Mouse (Mus musculus) central nervous system, embryonic 18 days (tissue): Measurements from ENCODE around the gene Lenep. TPM values are rescaled to one million over a fixed set of nuclear protein-coding genes. Genes with fewer than 3 reads are reported as not detected.

ENCODE experiments used
- polyA plus RNA-seq: library from polyadenylated mRNA; depleted of rRNA; stranded (reverse); fragments of >200 nt; gene quantifications from 2 replicates; pipeline ENCODE4 v1.2.3, GENCODE M21; 2012; rRNA removed

Lenep gene
- polyA plus RNA-seq = 3.1 and 3.7 TPM in 2 replicates

GRCm38 (mm10) chr3:89402693-89403092 is at the start of gene Lenep:
Gene Lenep (minus strand): TSS chr3:89402793.

GRCm38 (mm10) chr3:89436176-89437113 is 33.9 kb upstream of the Lenep start, which contains the start of gene Pbxip1:
Gene Pbxip1 (plus strand): TSS chr3:89436706.

GRCm38 (mm10) chr3:89430171-89431159 is 27.9 kb upstream of the Lenep start, which contains the start of gene Pygo2:
Gene Pygo2 (plus strand): TSS chr3:89430214.

DNA sequence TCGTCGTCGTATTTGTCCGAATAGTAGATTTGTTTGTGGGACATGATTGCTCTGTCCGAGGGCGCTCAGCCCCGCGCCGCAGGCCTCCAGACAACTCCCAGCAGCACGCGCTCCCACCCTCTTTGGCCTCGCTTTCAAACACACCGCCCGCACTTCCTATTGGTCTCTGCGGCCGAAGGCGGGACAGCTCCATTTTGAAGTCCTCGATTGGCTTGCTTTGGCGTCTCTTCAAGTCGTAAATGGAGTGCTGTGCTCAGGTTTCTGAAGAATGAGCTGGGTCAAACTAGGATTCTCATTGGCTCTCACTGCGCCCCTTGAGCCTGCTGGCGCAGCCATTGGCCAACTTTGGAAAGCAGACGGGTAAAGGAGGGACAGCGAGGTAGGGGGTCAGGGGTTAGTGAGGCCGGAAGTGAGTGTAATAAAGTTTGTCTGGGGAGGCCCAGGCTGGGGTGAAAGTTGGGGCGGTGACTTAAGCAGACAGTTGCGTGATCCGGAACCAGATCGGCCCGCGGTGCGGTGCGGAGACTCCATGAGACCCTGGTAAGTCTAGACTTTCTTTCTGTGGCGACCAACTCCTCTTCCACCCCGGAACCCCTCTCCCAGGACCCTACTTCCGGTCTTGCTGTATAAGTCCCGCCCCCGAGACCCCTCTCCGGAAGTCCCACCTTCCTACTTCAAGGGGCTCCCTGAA is 15.7 kb upstream of the Lenep start, which contains the start of the genes Cks1b and Shc1:
Gene Cks1b (minus strand): TSS at position 214 of the 691 bp plus-strand sequence.
Gene Shc1 (plus strand): TSS at position 274 of the 691 bp plus-strand sequence.

DNA sequence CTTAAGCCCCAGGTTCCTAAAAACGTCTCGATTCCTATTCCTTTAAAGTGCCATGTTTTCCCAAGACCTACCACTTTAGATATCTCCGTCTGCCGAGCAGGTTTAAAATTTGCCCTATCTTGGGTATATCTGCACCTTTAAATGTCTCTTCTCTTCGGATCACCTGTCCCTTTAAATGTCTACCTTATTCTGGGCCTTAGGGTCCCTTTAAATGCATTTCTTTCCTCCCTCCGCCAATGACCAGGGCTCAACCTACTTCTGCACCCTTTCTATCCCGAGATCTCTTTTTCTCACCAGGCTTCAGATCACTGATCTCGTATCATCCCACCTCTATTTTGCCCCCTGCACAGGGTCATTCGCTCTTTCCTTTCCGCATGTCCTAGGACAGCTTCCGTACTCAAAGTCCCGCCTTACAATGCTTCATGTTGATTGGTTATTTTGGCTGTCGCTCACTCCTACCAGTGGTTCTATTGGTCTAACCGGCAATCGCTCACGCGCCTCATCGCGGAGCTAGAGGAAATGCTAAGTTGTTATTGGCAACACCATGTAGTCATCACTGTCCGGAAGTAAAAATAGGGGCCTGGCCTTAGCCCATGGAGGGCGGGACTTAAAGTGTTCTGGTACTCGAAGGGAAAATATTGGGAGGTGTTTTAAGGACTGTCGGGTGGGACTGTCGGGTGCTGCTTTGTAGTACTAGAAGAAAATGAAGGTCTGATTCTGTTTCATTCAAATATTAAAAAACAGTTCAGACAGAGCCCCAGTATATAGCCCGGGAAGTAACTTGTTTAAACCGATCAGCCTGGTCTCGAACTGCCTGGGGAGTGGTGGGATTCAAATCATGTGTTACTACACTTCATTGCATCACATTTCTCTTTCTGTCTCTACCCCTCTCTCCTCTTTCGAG is 9.1 kb upstream of the Lenep start, which contains the start of gene Flad1:
Gene Flad1 (minus strand): TSS at position 381 of the 904 bp plus-strand sequence.

GRCm38 (mm10) chr3:89394006-89394893 is 8.3 kb downstream of the Lenep start, which contains the start of gene Zbtb7b:
Gene Zbtb7b (minus strand): TSS chr3:89394776.

GRCm38 (mm10) chr3:89365153-89365485 is 37.5 kb downstream of the Lenep start, which contains the start of gene Dcst1:
Gene Dcst1 (minus strand): TSS chr3:89365253.

GRCm38 (mm10) chr3:89361675-89362074 is 40.9 kb downstream of the Lenep start, which contains the start of gene Dcst2:
Gene Dcst2 (plus strand): TSS chr3:89361975.

Other genes starting within 250 kb of the Lenep start
- gene Hcn3, start 242.6 kb downstream of the Lenep start, polyA plus RNA-seq = 66.1 and 76.8 TPM in 2 replicates
- 79.8 and 84.1 TPM in 2 replicates for gene Clk2, start 238.0 kb downstream of the Lenep start, polyA plus RNA-seq
- gene Scamp3, start 225.3 kb downstream of the Lenep start, polyA plus RNA-seq = 116 and 120 TPM in 2 replicates
- gene Fam189b, start 219.7 kb downstream of the Lenep start, polyA plus RNA-seq = 67.2 and 68.9 TPM in 2 replicates
- 49.4 and 52.2 TPM in 2 replicates for gene Gba, start 199.9 kb downstream of the Lenep start, polyA plus RNA-seq
- gene Thbs3, start 187.6 kb downstream of the Lenep start, polyA plus RNA-seq = 223 and 225 TPM in 2 replicates
- gene Mtx1, start 175.7 kb downstream of the Lenep start, polyA plus RNA-seq = 145 and 148 TPM in 2 replicates
- 4.5 and 5.8 TPM in 2 replicates for gene Muc1, start 173.7 kb downstream of the Lenep start, polyA plus RNA-seq
- 101 TPM in 2 replicates for gene Krtcap2, start 156.8 kb downstream of the Lenep start, polyA plus RNA-seq
- 113 and 137 TPM in 2 replicates for gene Trim46, start 156.5 kb downstream of the Lenep start, polyA plus RNA-seq
- 140 and 171 TPM in 2 replicates for gene Dpm3, start 143.4 kb downstream of the Lenep start, polyA plus RNA-seq
- gene Slc50a1, start 132.2 kb downstream of the Lenep start, polyA plus RNA-seq = 53.7 and 53.8 TPM in 2 replicates
- gene Efna1, start 121.7 kb downstream of the Lenep start, polyA plus RNA-seq = 7.8 and 8.6 TPM in 2 replicates
- 94.2 and 96.9 TPM in 2 replicates for gene Efna3, start 79.8 kb downstream of the Lenep start, polyA plus RNA-seq
- 12.3 and 13.4 TPM in 2 replicates for gene Efna4, start 64.8 kb downstream of the Lenep start, polyA plus RNA-seq
- 103 and 104 TPM in 2 replicates for gene Adam15, start 52.8 kb downstream of the Lenep start, polyA plus RNA-seq
- 0.28 and 0.30 TPM in 2 replicates for gene Dcst2, start 40.8 kb downstream of the Lenep start, polyA plus RNA-seq
- gene Dcst1, start 37.5 kb downstream of the Lenep start, polyA plus RNA-seq = 0.07 and 0.17 TPM in 2 replicates
- gene Zbtb7b, start 8.0 kb downstream of the Lenep start, polyA plus RNA-seq = 3.4 and 3.7 TPM in 2 replicates
- gene Flad1, start 9.1 kb upstream of the Lenep start, polyA plus RNA-seq = 40.6 and 41.9 TPM in 2 replicates
- gene Cks1b, start 15.6 kb upstream of the Lenep start, polyA plus RNA-seq = 57.5 and 61.0 TPM in 2 replicates
- 19.4 and 22.6 TPM in 2 replicates for gene Shc1, start 15.7 kb upstream of the Lenep start, polyA plus RNA-seq
- 65.5 and 66.0 TPM in 2 replicates for gene Pygo2, start 27.4 kb upstream of the Lenep start, polyA plus RNA-seq
- gene Pbxip1, start 33.9 kb upstream of the Lenep start, polyA plus RNA-seq = 10.4 and 13.0 TPM in 2 replicates
- gene Pmvk, start 51.7 kb upstream of the Lenep start, polyA plus RNA-seq = 110 and 117 TPM in 2 replicates
- gene Kcnn3, start 117.4 kb upstream of the Lenep start, polyA plus RNA-seq = 12.9 and 13.2 TPM in 2 replicates